Mouse (Mus musculus) monocyte, adult 2 months (primary cell): Measurements from ENCODE around the gene Samm50.

Experiments
- DNase-seq, 2 experiments: peaks; one replicate each; pipeline ENCODE4 v3.0.0; 2022; ENCODE audit warnings: low spot score in 2 of 2, low read depth in 1 of 2

Gene Samm50

GRCm38 (mm10) chr15:84210941-84211340 is 18.9 kb downstream of the Samm50 start:
- DNase-seq, result no peak

GRCm38 (mm10) chr15:84211564-84211963 is 19.5 kb downstream of the Samm50 start:
- DNase-seq, result no peak

GRCm38 (mm10) chr15:84212031-84212755 is 20.2 kb downstream of the Samm50 start:
- DNase-seq, result peak; percentile 45 to 71

- no peak for DNase-seq
Observed at GRCm38 (mm10) chr15:84212756-84213105, 20.7 kb downstream of the Samm50 start.

GRCm38 (mm10) chr15:84213162-84213739 is 21.2 kb downstream of the Samm50 start:
- DNase-seq, result no peak

GRCm38 (mm10) chr15:84214476-84214875 is 22.4 kb downstream of the Samm50 start:
- DNase-seq, result no peak

- no peak for DNase-seq
Observed at GRCm38 (mm10) chr15:84215273-84215672, 23.2 kb downstream of the Samm50 start.

GRCm38 (mm10) chr15:84216026-84216425 is 24.0 kb downstream of the Samm50 start:
- DNase-seq, result no peak

- DNase-seq, result no peak
Observed at GRCm38 (mm10) chr15:84216461-84217084, 24.5 kb downstream of the Samm50 start.

GRCm38 (mm10) chr15:84217969-84218782 is 26.1 kb downstream of the Samm50 start:
- no peak for DNase-seq

GRCm38 (mm10) chr15:84218783-84219271 is 26.8 kb downstream of the Samm50 start:
- no peak for DNase-seq

- no peak for DNase-seq
Observed at GRCm38 (mm10) chr15:84221539-84221938, 29.5 kb downstream of the Samm50 start.

- no peak for DNase-seq
Observed at GRCm38 (mm10) chr15:84223423-84223822, 31.4 kb downstream of the Samm50 start.

- no peak for DNase-seq
Observed at GRCm38 (mm10) chr15:84224779-84225178, 32.7 kb downstream of the Samm50 start.

GRCm38 (mm10) chr15:84226918-84227317 is 34.9 kb downstream of the Samm50 start:
- no peak for DNase-seq

- no peak for DNase-seq
Observed at GRCm38 (mm10) chr15:84230661-84231060, 38.6 kb downstream of the Samm50 start.

- DNase-seq, result no peak
Observed at GRCm38 (mm10) chr15:84231113-84231712, 39.2 kb downstream of the Samm50 start.

- DNase-seq, result peak in 1 of 2 experiments; percentile 20
Observed at GRCm38 (mm10) chr15:84231721-84232561, 39.9 kb downstream of the Samm50 start, which contains the start of gene Parvb. Parvb (plus strand) TSS chr15:84232043.

- DNase-seq, result no peak
Observed at GRCm38 (mm10) chr15:84232609-84233008, 40.6 kb downstream of the Samm50 start.
